Mouse (Mus musculus): ENCODE measurements around the gene Gpcpd1. TPM values are rescaled to one million over a fixed set of nuclear protein-coding genes. Genes with fewer than 3 reads are reported as not detected.

Gene Gpcpd1
- polyA plus RNA-seq, 3 experiments from 2014 or later, result 53.3 to 61.3 (median 53.8) TPM

- no peak for ATAC-seq
Observed at GRCm38 (mm10) chr2:132584191-132584590, 3.3 kb downstream of the Gpcpd1 start.

- ATAC-seq, result no peak
Observed at GRCm38 (mm10) chr2:132583126-132583525, 4.4 kb downstream of the Gpcpd1 start.

- ATAC-seq, result no peak
Observed at GRCm38 (mm10) chr2:132582227-132582626, 5.3 kb downstream of the Gpcpd1 start.

GRCm38 (mm10) chr2:132579689-132580088 is 7.8 kb downstream of the Gpcpd1 start:
- ATAC-seq, result no peak

GRCm38 (mm10) chr2:132578711-132579110 is 8.8 kb downstream of the Gpcpd1 start:
- ATAC-seq, result no peak

GRCm38 (mm10) chr2:132578059-132578458 is 9.5 kb downstream of the Gpcpd1 start:
- peak; percentile 96 for ATAC-seq

GRCm38 (mm10) chr2:132577431-132577981 is 10.0 kb downstream of the Gpcpd1 start:
- ATAC-seq, result peak; percentile 23

GRCm38 (mm10) chr2:132576522-132577135 is 10.9 kb downstream of the Gpcpd1 start:
- no peak for ATAC-seq

GRCm38 (mm10) chr2:132575759-132576439 is 11.6 kb downstream of the Gpcpd1 start:
- ATAC-seq, result no peak

GRCm38 (mm10) chr2:132575256-132575655 is 12.3 kb downstream of the Gpcpd1 start:
- no peak for ATAC-seq

GRCm38 (mm10) chr2:132573280-132573679 is 14.2 kb downstream of the Gpcpd1 start:
- ATAC-seq, result no peak

- no peak for ATAC-seq
Observed at GRCm38 (mm10) chr2:132572651-132573050, 14.9 kb downstream of the Gpcpd1 start.

- no peak for ATAC-seq
Observed at GRCm38 (mm10) chr2:132571301-132571700, 16.2 kb downstream of the Gpcpd1 start.

- ATAC-seq, result no peak
Observed at GRCm38 (mm10) chr2:132570869-132571268, 16.7 kb downstream of the Gpcpd1 start.

GRCm38 (mm10) chr2:132569686-132570085 is 17.8 kb downstream of the Gpcpd1 start:
- no peak for ATAC-seq

- peak; percentile 63 for ATAC-seq
Observed at GRCm38 (mm10) chr2:132567414-132567813, 20.1 kb downstream of the Gpcpd1 start.

- no peak for ATAC-seq
Observed at GRCm38 (mm10) chr2:132561860-132562259, 25.7 kb downstream of the Gpcpd1 start.

- no peak for ATAC-seq
Observed at GRCm38 (mm10) chr2:132527864-132528263, 59.7 kb downstream of the Gpcpd1 start.

- ATAC-seq, result no peak
Observed at GRCm38 (mm10) chr2:132526894-132527532, 60.5 kb downstream of the Gpcpd1 start.

- ATAC-seq, result no peak
Observed at GRCm38 (mm10) chr2:132526110-132526509, 61.4 kb downstream of the Gpcpd1 start.

GRCm38 (mm10) chr2:132518021-132518901 is 69.3 kb downstream of the Gpcpd1 start:
- ATAC-seq, result no peak

- no peak for ATAC-seq
Observed at GRCm38 (mm10) chr2:132517194-132517836, 70.2 kb downstream of the Gpcpd1 start.

All from inflammation-experienced regulatory T-cells, adult 6 months (primary cell).